Mouse (Mus musculus) G1E (cell line): ENCODE measurements around the gene St3gal5.

ENCODE experiments used
- CTCF ChIP-seq: IDR thresholded peaks from 2 replicates; pipeline ENCODE4 v1.5.1; 2012; ENCODE audit warnings: low read depth, low read length, inconsistent platforms, mixed read lengths
- GATA1 ChIP-seq: IDR thresholded peaks from 2 replicates; pipeline ENCODE4 v1.6.1; 2012; ENCODE audit warnings: borderline replicate concordance, low read length, inconsistent platforms, mixed read lengths
- TAL1 ChIP-seq: conservative IDR thresholded peaks from 2 replicates; pipeline ENCODE4 v1.6.1; 2012; ENCODE audit warnings: low read depth, low read length, inconsistent platforms, mixed read lengths

GRCm38 (mm10) chr6:72159861-72160395 is 62.5 kb downstream of the St3gal5 start:
- TF ChIP-seq CTCF: no peak
- no peak for TF ChIP-seq GATA1
- no peak for TF ChIP-seq TAL1
